Mouse (Mus musculus) c-Kit-positive CD71-negative TER-119-negative erythroid progenitor cells, embryonic 14.5 days (primary cell): ENCODE data around the gene Abca1.

Source experiments
- DNase-seq: peaks from one replicate; pipeline ENCODE4 v3.0.0-alpha.2; 2013; ENCODE audit warnings: low read depth

Abca1 gene

DNA sequence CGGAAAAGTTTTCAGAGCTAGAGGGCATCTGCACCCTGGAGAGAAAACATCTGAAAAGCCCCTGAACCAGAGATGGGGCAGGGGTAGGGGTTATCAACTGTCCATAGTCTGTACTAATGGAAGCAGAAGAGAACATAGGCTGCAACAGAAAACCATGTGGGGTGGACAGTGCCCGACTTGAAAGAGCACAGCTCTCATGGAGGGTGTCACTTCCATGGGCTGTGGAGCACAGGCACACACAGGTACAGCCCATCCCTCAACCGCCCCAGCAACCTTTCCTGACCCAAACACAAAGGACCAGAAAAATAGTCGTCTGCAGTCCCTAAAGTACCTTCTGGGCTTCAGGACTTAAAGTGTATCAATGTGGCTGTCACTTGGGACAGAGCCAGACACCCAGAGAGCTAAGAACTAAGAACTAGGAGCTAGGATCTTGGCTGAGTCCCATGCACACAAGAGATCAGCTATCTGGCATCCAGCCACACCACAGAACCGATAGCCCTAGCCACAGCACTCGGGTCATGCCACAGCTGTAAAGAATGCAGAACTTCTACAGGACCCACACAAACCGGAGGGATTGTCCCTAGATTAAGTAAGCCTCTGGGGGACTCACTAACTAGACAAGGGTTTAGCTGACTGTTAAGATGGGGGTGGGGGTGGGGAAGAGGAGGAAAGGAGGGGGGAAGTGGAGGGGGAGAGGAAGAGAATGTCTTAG lies 38.0 kb downstream of the Abca1 start:
- DNase-seq, result no peak

DNA sequence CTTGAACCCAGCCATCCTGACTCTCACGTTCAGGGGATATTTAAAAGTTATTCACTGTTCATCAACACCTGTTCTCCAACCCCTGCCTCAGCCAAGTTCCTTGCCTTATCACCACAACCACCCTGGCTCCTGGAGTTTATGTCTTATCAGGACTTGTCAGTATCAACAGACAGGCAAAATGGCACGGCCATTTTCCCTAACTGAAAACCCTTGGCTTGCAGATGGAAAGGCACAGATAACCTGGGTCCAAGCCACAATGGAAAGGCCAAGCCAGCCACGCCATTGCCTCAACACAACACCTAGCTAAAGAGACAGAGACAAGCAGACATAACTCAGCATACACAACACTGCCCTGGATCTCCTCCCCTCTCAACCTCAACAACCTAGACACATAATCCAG lies 38.6 kb downstream of the Abca1 start:
- no peak for DNase-seq

DNA sequence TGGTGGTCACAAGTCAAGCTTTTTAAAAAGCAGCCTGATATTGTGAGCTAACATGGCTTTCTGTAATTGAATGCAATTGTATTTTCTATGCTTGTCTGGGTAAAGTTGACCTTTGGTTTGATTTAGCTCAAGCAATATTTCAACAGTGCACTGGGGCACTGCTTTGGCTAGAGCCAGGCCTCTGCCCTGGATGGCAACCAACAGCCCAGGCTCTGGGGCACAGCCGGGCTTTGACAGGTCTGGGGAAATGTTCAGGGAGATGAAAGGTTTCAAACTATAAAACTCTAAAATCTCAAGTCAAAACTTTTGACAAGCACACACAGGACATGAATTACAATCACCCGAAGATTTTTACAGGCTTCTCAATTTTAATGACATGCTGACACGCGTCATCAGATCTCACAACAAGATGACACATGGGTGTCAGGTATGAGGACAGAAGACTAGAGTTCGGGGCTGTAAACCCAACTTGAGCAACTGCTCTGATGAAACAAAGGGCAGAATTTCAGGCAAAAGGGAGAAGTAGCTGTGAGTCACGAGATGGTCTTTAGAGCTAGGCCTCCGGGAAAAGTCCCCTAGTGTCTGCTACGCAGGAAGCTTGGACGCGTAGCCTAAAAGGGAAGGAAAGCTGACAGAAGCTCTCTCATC lies 39.5 kb downstream of the Abca1 start:
- DNase-seq, result peak; percentile 50

DNA sequence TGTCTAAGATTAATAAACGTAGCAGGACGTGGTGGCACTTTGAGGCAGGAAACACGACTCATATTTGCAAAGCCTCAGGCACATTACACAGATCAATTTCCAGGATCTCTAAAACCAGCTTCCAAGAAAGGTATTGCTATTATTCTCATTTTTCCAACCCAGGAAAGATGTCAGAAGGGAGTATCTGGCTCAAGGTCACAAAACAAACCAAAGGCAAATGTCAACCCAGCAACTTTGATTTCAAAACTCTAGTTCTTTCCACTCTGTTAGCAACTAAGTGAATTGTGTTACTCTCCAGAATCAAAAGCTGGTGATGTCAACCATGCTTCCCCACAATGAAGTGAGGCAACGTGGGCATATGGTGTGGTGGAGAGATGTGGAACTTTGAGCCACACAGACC lies 41.1 kb downstream of the Abca1 start:
- DNase-seq, result no peak

DNA sequence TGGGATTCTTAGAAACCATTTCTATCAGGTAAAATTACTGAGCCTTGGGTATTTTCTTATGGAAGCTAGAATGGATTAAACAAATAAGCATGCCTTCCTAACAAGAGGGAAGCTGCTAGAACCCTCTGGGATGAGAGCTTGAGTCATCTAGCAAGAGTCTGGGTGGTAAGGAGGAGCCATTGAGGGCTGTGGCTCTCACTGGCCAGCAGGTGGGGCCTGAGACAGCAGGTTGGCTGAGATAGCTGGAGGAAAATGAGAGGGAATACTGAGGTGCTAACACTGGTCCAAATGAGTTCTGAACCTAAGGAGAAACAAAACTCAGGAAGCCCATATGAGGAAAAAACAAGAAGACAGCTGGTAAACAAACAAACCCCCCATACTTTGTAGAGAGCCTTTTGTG lies 42.1 kb downstream of the Abca1 start:
- no peak for DNase-seq

DNA sequence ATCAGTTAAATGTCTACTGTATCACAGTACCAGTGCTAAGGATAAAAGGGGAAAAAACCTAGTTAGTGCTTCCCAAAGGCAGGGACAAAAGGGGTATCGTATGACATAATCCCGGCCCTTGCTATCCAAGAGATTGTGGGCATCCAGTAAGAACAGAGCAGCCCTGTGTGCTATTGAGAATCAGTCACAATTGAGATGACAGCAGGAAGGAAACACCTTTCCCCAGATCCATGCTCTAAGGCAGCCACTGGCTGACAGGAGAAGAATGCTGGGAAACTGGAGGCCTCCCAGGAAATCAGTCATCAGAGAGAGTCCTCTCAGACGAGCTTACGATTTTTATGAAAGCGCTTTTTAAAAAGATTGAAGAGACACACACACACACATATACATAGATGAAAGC lies 42.6 kb downstream of the Abca1 start:
- no peak for DNase-seq

DNA sequence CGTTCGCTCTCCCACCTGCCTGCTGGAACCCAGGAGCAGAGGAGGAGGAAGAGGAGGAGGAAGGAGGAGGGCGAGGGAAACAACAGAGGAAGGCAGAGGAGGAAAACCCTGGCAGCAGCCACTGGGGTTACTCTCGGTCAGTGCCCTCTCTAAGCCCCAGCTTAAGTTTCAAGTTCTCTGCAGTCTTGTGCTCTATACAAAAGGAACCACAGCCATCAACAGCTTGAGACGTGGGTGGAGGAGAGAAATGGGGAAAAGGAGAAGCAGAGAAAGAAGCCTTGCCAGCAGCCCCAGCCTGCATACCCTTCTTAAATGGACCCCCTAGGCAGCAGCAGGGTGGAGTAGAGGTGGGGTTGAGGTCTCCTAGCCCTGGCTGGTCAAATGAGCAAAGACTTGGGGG lies 43.8 kb downstream of the Abca1 start:
- DNase-seq, result no peak

DNA sequence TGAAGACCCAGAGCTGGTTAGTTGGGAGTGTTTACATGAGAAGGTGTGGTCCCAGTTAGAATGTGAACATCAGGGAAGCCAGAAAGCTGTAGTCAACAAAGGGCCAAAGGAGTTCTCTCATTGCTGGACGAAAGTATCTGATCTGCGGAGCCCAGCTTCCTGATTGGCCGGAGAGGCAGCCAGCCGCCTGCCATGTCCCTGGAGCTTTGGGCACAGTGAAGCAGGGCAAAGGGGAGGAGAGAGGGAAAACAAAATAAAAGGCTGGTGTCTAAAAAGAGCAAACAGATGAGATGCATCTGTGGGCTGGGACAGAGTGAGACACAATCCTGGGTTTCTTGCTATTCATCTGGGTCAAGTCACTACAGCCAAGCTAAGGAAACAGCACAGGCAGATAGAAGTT lies 44.3 kb downstream of the Abca1 start:
- DNase-seq, result no peak

DNA sequence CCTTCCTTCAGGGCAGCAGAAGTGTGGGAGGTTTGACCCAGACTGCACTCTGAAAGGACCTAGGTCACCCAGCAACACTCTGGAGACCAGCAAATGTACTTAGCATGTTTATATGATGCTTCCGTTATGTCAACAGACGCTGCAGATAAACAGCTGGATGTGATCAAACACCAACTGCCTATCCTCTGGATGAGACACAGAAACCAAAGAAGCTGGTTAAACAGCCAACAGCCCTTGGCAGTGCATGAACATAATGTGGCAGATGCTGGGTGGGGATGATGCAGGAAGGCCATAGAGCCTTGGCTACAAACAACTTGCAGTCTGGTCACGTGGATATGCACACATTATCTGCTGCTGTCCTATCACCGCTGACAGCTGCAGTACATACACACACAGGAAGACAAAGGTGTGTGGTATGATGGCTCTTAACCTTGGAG lies 47.8 kb downstream of the Abca1 start:
- no peak for DNase-seq

DNA sequence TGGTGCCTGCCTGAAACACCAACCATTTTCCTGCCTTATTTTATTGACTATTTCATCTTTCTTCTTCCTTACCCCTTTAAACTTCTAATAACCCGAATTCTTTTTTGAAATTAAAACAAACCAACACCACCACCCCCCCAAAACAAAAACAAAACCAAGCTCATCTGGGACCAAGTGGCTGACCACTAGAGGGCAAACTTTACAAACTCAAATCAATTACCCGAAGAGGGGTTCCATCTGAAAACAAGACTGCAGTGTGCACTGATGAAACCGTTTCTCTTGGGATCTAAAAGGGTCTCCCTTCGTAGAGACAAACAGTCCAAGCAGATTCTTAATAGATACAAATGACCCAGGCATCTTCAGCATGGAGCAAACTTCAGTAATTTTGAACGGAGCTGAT lies 49.3 kb downstream of the Abca1 start:
- no peak for DNase-seq

DNA sequence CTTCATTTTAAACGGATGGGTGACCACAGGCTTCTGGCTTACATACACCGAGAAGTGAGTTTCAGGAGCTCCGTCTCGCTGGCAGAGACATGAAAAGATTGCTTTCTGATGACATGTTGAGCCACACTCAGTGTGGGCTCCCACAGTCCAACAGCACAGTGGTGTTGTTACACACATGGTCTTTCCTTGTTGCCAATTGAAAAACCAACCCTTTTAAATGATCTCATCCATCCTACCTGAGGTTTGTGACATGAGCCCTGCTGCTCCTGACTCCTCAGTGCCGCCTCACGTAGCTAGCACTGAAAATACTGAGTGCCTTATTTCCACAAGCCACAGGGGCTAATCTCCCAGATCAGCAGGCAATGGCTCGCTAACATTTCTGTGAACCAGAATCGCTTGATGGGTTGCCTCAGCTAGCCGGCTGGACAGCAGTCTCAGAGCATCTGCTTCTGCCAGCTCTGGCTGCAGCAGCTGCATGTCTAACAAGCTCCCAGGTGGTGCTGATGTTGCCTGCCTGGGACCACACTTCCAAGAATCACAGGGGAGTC lies 50.2 kb downstream of the Abca1 start:
- no peak for DNase-seq

DNA sequence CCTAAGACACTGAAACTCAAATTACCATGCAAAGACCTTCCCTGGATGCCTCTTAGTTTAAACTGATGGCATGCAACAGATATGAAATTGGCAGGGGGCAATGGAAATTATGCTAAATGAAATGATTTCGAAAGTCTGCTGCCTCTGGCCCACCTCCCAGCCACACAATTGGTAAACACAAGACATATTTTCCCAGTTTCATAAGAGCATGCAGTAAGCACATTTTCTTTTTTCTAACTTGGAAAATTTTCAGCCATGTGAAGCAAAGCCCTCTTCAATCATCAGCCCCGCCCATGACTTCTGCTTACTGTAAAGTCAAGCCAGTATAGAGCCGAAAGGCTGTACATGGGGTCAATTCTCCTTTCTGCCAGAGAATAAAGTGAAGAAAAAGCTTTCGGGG lies 51.5 kb downstream of the Abca1 start:
- no peak for DNase-seq

DNA sequence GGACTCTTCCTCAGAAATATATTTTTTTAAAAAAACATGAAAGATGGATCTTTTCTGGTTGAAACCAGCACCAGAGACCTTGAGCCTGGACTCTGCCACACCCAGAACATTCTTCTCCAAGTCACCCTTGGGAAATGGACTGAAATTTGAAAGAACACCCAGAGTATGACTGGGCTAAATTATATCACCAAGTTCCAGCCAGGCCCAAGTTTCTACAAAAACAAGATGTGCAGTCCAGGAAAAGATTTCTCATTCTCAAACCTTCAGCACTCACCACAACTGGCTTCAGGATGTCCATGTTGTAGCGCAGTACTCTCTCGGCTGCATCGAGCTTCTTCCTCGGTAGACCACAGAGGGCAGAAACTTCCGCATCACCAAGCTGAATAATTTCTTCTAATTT lies 53.0 kb downstream of the Abca1 start:
- DNase-seq, result no peak

DNA sequence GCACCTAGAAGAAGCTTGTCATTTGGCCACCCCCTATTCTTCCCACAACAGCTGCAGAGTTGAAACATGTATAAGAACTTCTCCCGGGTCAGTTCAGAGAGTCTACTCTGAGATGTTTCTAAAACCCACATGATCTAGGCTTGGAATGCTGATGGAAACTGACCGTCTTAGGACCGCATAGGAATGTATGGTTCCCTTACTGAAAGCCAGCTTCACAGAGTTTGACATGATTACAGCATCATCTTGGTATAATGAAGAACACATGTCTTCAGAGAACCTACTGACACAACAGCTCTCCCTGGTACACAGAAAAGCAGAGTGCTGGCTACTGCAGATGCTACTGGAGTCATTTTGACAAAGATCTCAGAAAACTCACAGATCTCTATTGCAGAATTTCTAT lies 53.6 kb downstream of the Abca1 start:
- DNase-seq, result no peak

DNA sequence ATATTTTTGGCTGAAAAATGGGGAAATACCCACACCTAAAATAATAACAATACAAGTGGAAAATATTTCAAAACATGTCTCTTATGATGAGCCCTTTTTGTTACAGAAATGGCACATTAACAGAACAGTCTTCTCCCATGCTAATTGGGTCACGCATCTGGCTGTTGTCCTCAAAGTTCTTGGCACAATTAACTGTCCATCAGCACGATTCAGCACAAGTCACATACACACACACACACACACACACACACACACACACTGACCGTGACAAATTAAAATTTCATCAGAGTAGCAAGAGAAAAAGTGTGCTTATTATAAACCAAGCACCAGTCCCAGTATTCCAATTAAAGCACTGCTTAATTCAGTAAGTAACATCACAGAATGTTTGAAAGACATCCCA lies 55.1 kb downstream of the Abca1 start:
- DNase-seq, result no peak

DNA sequence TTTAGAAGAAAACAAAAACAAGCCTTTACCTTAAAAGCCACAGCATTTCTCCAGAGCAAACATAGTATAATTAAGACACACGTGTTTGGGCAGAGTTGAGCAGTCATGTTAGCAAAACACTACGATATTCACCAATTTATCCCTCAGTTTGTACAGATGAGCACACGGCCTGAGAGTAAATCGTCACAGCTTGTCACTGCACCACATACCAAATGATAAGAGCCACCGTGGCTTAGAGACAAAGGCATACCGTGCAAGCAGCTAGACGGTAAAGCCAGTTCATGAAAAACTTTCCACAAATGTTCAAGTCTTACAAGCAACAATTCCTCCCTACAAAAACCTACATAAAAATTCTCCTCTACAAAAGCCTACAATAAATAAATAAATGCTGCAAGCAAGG lies 57.2 kb downstream of the Abca1 start:
- no peak for DNase-seq

DNA sequence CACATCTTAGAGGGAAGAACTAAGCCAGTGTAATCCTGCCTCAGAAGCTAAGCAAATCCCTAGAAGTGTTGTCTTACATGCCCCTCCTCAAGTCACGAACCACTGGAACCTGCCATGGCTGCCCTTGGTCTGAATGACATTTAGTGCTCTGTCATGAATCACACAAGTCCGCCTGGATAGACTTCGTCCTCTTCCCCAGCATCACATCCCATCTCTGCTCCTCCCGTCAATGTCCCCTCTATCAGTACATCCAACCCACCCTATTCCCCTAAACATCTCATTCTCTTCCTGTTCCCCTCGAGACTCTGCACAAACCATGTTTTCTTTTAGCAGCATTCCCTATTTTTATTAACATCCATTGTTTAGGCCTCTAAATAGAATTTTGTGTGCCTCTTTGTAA lies 58.4 kb downstream of the Abca1 start:
- no peak for DNase-seq

DNA sequence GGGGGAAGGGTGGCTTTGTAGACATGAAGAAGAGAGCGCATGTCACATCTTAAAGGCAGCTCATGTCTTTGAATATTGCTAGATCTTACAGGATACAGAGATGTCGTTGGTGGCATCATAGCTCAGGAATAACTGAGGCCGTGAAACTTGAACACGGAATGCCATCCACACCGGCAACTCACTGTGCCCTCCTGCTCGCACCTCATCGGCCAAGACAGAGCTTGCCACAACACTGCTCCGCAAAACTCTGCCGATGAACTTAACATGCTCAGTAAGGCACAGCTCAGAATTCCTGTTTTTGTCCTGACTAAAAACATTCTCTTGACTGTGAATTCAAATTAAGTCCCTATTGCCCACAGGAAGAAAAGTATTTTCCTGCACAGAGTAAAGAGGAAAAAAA lies 59.2 kb downstream of the Abca1 start:
- no peak for DNase-seq

DNA sequence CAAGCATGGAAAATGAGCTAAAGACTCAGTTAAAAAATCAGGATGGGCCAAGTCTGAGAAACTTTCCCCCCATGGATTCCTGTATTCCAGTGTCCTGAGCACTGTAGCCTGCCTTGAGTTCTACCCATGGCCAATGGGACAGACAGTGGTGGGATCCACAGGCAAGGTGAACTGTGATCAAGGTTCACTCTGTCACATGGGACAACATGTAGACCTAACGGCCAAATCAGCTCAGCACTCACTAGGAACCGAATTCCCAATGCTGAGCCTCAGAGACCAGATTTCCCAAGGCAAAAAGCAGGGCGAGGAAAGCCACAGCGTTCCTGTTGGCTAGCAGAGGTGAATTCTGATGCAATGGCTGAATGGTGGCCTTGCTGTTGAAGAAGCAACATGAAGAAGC lies 64.8 kb downstream of the Abca1 start:
- no peak for DNase-seq

DNA sequence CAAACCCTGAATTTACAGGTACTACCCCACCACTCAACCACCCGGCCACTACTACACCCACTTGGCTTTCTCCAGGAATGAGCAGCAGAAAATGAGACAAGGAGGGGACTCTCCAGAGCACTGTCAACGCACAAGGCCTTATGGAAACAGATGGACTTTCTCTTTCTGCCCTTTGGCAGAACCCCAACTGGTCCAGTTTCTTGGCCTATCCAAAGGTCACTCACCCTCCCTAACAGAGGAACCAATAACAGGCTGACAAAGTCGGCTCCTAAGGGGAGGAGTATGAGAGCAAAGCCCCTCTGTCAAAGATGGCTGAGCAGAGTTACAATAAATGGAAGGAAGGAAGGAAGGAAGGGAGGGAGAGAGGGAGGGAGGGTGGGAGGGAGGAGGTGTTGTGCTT lies 65.4 kb downstream of the Abca1 start:
- DNase-seq, result no peak

DNA sequence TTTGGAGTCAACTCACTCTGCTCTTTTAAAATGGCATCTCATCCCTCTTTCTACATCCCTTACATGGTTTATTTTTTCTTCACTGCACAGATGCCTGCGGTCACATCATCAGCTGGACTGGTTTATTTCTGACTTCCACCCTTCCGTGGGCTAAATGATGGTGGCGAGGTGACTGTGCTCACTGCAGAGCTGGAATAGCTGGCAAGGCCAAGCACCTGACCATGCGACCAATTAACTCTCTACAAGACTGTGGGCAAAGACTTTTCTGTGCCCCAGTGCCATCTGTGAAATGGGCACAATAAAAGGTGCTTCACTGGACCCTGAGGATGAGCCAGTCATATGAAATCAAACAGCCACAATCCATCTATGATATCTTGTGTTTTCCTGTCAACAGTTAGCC lies 66.1 kb downstream of the Abca1 start:
- no peak for DNase-seq

DNA sequence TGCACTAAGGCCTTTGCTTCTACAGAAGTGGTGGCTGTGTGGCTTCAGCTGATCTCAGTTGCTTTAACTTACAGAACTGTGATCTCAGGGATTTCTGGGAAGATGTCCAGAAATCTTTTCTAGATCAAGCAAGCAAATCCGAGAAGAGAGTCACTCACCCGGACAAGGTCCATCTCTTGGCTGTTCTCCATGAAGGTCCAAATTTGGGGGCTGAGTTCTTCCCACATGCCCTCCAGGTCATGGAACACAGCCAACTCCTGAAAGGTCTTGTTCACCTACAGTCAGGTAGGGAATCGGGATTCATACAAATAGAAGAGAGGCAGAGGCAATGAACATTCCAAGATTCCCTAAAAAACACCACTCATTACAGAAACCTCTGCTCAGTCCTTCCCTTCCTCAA lies 70.1 kb downstream of the Abca1 start:
- DNase-seq, result no peak

DNA sequence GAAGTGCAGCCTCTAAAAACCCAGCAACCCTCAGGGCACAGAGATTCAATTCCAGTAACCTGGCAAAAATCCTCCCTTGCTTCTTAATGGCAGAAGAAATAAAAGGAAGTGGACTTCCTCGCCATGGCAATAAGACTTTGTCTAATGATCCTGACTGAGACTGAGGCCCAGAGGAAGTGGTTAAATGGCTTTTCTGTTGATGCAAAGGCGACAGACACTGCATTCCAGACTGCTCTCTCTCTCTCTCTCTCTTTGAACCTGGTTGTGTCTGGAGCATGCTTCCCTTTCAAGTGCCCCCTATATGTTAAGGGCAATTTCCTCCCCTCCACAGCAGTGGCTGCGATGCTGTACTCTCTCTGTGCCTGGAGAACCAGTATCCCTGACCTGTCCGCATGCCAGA lies 70.7 kb downstream of the Abca1 start:
- no peak for DNase-seq

DNA sequence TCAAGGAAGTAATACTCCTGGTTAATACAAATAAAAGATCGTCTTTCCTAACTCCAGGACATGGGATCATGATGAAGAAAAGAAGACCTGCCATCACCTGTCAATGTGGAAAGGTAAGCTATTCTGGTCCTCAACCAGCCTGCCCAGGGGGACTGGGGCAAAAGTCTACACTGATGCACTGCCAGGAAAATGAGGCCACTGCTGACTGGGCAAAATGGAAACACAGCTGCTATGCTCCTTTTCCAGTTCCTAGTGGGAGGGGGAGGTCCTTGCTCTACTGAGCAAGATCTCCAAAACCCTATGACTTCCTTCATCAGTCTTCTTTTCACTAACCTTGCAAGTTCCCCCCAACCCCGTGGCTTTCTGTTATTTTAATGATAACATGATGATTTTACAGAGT lies 73.1 kb downstream of the Abca1 start:
- no peak for DNase-seq
